Mouse (Mus musculus) olfactory bulb, adult 2 months (tissue): ENCODE results near the gene Epb41l1.

Experiments used
- CTCF ChIP-seq: fragments of 200-500 bp; IDR thresholded peaks from 2 replicates; pipeline ENCODE4 v1.5.1; 2012; ENCODE audit warnings: low read depth, mild to moderate bottlenecking, low read length, moderate library complexity; ENCODE audit not compliant: insufficient read depth
- POLR2A ChIP-seq: fragments of 200-500 bp; IDR thresholded peaks from 2 replicates; pipeline ENCODE4 v1.6.1; 2012; ENCODE audit warnings: mild to moderate bottlenecking, low read depth, low read length, moderate library complexity; ENCODE audit not compliant: insufficient read depth

- TF ChIP-seq CTCF (no peak), POLR2A (no peak)
Observed at GRCm38 (mm10) chr2:156417194-156417593, 3.5 kb upstream of the Epb41l1 start.
